Mouse (Mus musculus): ENCODE data around the gene Lyzl4.
"Not testable (repeated sequence)": the region's sequence is repeated elsewhere in the genome, so short reads cannot be mapped to it uniquely, and the experiment has no call there.

The Lyzl4 gene

DNA sequence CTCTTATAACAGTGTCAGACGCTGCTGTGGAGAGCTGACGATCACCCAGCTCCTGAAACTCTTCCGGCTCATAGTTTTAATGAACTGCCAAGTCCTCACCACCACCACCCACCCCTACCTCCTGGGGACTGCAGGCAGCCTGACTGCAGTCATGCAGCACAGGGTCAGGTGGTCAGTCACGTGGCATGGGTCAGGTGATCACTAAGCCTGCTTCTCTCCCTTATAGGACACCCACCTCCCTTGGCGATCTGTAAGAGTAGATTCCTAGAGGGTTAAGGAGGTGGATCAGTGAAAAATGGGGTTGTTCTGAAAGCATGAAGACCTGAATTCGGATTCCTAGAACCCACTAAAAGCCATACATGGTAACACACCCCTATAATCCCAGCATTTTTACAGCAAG, 42.3 kb downstream of the Lyzl4 start:
- DNase-seq: no peak

DNA sequence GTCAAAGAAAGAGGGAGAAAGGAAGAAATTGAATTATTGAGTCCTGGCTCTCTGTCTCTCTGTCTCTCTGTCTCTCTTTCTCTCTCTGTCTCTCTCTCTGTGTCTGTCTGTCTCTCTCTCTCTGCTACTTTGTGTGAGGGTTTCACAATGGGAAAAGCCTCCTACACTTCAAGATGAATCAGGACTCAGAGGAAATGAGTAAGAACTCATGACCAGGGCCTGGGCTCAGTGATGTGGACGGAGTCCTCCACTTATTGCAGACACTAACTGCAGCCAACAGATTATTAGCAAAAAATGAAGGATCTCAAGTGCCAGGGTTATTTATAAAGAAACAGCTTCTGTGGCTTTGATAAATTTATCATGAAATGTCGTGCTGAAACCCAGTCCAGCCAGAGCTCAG, 43.8 kb downstream of the Lyzl4 start:
- no peak for DNase-seq

DNA sequence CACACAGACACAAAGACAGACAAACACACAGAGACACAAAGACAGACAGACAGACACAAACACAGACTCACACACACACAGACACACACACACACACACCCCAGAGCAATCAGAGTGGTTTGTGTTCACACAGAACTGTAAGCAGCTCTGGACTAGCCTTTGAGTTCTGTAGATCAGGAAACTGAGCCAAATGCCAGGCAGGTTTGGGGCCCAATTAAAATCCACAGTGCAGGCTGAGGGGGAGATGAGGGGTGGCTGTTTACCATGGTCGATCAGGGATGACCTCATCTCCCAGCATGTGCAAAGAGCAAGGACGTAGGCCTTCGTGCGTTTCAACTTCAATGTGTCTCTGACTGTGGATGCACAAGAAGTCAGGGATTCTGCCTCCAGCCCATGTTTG, 47.1 kb downstream of the Lyzl4 start:
- no peak for DNase-seq

DNA sequence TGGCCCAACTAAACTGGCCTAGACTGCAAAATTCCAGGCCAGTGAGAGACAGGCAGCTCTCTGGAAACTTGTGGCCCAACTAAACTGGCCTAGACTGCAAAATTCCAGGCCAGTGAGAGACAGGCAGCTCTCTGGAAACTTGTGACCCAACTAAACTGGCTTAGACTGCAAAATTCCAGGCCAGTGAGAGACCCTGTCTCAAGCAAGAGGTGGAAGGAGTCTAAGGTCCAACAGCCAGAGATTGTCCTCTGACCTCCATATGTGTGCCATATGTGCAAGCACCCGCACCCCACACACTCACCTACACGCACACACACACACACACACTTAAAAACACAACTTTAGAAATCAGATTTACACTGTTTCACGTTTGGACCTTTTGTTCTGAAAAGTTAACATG, 48.1 kb downstream of the Lyzl4 start:
- DNase-seq: not testable (repeated sequence)

DNA sequence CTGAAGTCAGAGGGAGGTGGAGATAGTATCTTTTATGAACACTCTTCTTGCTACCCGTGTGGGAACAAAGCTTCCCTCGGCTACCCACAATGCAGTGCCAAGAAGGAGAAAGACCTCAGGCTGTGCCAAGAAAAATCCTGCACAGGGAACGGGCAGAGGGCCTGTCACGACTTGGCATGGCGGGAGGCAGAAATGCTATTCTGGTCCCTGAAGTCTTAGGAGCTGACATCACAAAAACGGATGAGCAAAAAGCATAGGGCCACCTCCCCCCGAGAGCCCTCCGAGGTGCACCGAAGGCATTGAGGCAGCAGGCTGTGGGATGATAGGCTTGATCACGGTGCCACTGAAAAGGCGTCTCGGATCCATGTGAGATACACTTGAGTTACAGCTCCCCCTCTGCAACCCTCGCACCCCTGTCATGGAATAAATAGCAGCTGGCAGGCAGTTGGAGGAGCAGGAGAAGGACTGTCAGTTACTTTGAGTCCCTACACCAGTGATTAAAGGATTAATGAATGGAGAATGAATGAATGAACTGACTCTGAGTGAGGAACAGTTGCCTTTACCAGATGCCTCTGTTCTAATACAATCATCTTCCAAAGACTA, 48.8 kb downstream of the Lyzl4 start:
- no peak for DNase-seq

DNA sequence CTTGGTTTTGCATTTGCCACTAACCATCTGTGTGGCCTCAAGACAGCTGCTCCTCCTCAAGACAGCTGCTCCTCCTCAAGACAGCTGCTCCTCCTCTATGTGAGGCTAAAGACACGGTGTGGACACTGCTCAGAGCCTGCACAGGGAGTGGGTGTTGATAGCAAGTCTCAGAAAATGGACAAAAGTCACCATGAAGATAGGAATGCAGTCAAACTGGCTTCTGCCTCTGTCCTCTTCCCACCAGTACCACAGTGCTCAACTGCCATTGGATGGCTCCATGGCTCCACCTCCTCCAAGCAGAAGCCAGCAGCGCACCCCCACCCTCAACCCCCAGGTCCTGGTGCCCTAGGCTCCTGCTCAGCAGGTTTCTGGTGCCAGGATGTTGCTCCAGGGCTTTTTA, 52.4 kb downstream of the Lyzl4 start:
- no peak for DNase-seq

DNA sequence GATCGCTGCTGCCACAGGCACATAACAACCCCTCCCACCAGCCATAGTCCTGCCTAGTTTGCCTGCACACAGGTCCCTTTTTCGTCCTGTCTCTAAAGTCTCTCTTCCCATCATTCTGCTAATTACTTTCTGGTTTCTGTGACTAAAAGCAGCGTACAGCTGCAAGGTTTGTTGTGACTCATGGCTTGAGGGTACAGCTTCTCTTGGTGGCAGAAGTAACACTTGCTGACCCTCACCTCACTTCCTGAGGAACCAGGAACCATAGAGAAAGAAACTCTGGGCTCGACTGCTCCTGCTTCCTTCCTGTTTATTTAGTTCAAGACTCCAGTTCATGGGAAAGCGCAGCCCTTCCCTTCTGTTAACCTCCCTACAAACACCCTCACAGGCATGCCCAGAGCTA, 67.5 kb downstream of the Lyzl4 start:
- DNase-seq: no peak

DNA sequence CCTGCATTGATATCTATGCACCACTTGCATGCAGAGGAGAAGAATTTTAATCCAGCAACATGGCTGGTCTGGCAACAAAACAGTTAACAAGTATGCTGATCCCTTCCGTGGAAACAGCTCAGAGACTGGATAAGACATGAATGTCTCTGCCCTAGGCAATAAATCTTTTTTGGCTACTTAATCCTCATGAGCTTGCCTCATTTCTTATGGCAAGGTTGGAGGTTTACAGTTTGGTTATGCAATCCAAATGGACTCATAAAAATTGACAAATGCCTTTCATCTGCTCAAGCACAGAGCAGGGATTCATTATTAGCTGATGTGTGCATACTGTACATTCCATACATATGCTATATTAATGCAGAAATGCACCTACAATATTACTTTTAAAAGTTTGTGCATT, 73.4 kb downstream of the Lyzl4 start:
- no peak for DNase-seq

DNA sequence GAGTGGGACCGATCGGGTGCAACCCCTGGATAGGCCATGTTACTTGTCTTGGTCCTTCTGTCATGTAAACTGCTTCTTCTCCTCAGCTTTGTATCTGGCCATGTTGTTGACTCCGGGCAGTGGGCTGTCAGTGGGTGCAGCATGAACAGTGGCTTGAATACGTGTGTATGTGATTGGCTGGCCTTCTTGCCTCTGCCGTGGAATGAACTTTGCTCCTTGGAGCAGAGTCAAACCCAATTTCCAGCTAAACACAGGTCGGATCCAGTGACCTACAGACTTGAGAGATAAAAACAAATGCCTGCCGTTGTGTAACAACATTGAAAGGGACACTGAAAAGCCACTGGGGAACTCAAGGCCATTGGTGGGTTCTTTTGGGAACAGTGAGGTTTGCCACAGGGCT, 75.5 kb downstream of the Lyzl4 start:
- no peak for DNase-seq

DNA sequence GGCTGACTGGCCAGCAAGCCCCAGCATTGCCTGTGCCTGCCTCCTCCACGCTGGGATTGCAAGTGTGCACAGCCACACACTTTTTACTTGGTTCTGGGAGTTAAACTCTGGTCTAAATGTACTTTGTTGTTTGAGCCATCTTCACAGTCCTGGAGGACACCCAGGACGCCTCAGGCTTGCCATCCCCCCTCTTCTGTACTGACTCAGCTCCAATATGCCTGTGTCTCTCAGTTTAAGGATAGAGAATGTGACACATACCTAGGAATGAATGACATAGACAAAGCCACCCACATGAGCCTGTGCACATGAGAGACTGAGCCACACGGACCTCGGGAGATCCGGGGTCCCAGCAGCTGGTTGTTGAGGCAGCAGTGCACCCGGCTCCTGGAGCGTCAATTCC, 78.6 kb downstream of the Lyzl4 start:
- DNase-seq: no peak

DNA sequence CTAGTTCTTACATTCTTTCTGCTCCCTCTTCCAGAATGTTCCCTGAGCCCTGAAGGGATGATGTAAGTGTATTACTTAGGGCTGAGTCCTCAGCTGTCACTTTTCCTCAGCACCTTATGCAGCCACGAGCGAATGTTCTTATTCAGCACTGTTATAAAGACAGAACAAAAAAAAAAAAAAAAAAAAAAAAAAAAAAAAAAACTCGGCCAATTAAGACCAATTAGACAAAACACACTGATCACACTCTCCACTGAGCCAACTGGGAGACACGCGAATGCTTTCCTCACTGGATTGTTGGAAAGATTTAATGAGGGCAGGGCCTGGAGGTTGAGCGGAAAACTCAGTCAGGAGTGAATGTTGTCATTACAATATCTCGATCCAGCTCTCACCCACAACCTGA, 81.4 kb downstream of the Lyzl4 start:
- no peak for DNase-seq

DNA sequence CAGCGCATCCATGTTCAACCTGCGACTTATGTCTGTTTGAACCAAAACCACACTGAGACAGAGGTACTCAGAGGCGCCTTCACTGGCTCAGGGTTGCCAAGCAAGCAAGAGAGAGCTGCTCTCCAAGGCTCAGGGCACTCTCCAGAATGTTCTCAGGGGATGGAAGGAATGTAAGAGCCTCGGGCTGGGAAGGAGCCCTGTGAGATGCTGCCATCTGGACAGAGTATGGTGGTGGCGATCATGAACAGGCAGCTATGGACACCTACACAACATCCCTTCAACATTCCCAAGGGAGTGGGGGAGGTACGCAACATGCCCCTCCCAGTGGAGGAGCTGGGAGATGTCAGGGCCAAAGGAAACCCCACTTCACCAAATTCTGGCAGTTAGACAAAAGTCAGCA, 83.7 kb downstream of the Lyzl4 start:
- DNase-seq: no peak

DNA sequence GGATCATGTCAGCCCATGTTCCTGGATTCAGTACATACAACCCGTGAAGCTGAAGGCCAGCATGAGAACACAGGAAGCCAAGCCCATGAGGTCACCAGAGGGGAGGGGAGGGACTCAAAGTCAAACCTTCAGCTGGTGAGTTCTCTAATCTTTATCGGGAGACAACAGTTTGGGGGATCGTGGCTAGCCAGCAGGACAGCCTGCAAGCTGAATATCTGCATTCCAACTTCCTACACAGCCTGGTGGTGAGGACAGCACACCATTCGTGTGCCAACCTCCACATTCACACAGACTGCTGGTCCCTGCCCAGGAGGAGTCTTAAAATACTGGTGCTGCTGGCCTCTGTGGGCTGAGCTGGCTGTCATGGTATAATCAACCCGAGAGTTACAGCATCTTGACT, 85.0 kb downstream of the Lyzl4 start:
- DNase-seq: no peak

DNA sequence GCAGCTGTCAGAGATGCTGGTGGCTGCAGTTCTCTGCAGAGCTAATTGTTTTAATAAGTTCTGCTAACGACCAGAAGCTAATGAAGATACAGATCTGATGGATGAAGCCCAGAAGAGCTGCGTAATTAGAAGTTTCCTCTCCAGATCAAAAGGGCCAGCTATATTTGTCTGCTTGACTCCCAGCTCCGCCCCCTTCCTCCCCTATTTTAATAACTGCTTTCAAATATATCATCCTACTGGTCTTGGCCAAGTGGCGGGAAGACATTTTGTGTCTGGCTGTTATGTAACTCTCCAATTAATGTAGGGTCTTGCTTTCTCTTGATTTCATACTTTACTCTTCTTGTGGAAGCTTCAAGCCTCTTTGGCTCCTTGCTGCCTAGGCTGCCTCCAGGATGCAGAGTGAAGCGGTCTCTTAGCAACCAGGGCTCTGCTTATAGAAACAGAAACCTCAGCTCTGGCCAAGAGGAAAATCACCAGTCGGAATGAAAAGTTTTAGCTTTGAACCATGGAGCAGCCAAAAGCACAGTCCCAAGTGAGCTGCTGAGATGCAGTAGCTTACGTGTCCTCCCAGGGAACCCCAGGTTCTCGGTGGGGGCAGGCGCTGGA, 86.4 kb downstream of the Lyzl4 start:
- DNase-seq: no peak

DNA sequence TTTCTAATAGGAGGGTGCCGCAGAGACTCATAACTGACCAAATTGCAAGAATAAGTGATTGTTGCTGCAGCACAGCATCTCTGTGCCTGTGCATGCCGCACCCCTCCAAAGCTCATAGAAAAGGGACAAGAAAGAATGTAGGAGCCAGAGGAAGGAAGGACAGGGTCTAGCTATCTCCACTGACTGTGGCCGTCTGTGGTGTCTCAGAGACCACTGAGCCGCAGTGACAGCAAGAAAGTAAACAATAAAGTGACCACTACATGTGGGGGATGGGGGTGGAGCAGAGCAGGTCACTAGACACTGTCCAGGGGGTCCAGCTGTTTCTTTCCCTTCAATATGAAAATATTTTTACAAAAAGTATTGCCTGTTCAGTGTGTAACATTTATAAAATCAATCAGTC, 88.3 kb downstream of the Lyzl4 start:
- no peak for DNase-seq

DNA sequence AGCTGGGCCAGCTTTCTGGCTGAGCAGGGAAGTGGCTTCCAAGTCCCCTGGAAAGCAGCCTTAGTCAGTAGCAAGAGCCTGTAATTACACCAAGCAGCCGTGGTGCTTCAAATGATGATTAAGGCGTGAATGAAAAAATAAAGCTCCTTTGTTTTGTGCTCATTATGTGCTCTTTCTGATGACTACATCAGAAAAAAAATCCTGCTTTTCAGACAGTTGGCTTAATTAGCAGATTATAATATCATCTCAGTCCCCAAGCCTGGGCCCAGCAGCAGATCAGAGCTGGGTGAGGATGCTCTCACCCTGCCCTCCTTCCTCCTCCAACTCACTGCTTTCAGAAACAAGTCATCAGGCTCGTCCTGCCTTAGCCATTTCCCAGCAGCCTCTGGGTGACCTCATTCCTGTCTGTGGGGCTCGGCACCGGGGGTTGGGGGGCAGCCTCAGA, 91.5 kb downstream of the Lyzl4 start:
- DNase-seq: no peak

DNA sequence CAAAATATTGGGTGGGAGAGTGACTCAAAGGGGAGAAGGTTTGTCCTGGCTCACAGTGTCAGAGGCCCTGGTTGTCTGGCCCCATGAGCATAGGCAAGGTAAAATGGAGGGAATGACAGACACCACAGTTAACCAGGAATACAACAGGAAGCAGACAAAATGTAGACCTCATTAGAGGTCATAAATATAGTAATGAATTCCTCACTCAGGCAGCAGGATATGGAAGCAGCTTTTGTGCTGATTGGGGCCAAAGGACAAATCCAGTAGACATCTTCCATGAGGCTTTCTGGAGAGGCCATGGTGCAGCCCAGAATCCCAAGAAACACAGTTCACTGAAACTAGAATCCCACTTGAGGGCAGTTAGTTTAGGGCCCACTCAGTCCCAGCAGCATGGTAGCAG, 92.5 kb downstream of the Lyzl4 start:
- DNase-seq: no peak

DNA sequence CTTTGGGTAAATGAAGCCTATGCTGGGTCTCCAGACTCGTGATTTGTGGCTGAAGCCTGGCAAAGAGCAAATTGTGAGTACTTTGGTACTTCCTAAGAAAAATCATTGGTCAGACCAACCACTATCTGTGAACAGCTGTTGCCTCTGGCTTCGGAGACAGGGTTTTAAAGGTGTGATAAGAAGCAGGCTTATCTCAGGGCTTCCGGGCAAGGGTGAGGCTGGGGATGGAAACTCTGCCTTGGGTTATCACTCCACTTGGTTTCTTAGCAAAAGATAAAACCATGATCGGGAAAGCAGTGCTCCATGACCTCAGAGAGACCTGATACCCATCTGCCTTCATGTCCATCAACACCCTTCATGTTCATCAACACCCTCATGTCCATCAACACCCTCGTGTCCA, 92.9 kb downstream of the Lyzl4 start:
- DNase-seq: no peak

DNA sequence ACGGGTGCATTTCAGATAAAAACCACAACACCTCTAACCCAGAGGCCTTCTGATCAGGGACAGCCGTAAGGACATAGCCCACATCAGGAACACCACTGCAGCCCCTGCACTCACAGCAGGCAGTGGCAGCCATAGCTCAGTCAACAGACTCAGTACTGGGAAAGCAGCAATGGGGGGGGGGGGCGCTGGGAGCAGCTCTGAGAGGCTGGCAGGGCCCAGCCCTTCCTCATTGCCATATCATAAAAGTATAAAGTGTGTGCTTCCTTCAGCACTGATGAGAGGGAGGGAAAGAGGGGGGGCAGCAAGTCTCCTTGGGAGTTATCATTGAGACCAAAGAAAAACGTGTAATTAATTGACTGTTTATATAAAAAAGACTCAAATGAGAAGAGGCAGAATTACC, 94.5 kb downstream of the Lyzl4 start:
- DNase-seq: no peak

DNA sequence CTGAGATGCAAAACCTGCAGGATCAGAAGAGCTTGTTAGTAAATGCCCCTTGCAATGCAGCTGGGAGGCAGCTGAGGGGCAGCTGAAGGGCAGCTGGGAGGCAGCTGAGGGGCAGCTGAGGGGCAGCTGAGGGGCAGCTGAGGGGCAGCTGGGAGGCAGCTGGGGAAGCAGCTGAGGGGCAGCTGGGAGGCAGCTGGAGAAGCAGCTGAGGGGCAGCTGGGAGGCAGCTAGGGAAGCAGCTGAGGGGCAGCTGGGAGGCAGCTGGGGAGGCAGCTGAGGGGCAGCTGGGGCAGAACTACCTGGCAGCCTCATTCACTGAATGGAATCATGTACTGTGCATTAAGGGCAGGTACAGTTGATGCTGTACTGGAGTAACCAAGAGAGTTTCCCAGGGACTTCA, 100.4 kb downstream of the Lyzl4 start:
- no peak for DNase-seq

DNA sequence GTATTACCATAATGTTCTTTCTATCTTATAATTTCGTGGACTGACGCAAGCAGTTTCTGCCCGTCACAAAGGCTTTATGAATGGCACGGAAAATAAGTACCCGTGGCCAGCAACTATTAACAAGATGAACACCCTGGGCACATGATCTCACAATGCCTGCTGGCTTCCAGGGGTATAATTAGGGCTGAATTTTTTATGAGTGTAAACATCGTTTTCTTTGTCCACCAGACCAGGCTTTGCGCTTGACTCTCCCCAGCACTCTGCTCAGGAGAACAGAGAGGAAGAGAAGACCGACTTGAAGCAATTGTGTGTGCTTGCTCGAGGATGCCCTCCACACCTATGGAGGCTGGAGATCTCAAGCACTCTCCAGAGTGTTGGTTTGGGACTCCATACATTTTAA, 109.3 kb downstream of the Lyzl4 start:
- DNase-seq: no peak

DNA sequence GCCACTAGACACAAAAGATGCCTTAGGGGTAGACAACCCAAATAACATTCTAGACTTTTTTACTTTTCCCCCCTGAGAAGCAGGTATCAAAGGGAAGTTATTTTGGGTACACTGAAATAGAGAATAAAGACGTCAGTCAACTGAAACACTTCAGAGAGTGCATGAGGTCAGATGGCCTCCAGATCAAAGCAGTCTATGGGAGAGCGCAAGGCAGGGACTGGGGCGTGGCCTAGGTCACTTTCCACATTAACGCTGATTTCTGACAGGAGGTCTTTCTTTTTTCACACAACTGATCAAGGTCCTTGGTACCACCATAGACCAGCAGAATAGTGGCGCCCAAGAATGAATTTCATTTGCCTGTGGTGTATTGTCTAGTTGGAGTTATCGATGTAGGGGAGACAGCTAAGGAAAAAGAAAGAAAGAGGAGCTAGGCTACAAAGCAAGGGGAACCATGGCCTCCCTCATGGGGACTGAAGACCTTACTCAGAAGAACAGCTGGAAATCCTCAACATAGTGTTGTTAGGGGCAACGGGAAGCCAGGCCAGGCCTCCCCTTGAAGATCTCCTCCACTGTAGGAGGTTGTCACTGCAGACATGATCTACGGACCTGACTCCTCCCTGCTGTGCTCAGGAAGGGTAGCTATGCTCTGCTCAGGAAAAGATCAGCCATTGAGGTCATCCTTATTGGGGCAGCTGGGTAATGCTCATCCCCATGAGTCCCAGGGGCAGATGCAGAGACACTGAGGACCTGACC, 113.1 kb downstream of the Lyzl4 start:
- no peak for DNase-seq

Data from thymus, postnatal 14 days (tissue).